Mouse (Mus musculus) heart, postnatal 10 days (tissue): Measurements from ENCODE around the gene Suclg2. TPM values are rescaled to one million over a fixed set of nuclear protein-coding genes. Genes with fewer than 3 reads are reported as not detected.

Experiments used
- DNase-seq, 2 experiments: peaks; one replicate each; pipeline ENCODE4 v3.0.0; 2021
- intact Hi-C: fragments of 180-260 bp; cut with DNase I; formaldehyde crosslinking; loops from one replicate; pipeline ENCODE4 v1.15.1; 2025
- total RNA-seq, 2 experiments: library from RNA; stranded (reverse); gene quantifications; 2 replicates each; pipeline ENCODE4 v1.2.3; 2021

Suclg2 gene
- total RNA-seq, 2 experiments from 2014 or later = 98.0 to 106 TPM

- DNase-seq = no peak
- intact Hi-C loops = loop anchor here (5.0 kb wide), 1 partner anchor 84 kb away; no protein-coding TSS in a partner anchor
Observed at GRCm38 (mm10) chr6:95701786-95702185, 16.8 kb downstream of the Suclg2 start.

DNA sequence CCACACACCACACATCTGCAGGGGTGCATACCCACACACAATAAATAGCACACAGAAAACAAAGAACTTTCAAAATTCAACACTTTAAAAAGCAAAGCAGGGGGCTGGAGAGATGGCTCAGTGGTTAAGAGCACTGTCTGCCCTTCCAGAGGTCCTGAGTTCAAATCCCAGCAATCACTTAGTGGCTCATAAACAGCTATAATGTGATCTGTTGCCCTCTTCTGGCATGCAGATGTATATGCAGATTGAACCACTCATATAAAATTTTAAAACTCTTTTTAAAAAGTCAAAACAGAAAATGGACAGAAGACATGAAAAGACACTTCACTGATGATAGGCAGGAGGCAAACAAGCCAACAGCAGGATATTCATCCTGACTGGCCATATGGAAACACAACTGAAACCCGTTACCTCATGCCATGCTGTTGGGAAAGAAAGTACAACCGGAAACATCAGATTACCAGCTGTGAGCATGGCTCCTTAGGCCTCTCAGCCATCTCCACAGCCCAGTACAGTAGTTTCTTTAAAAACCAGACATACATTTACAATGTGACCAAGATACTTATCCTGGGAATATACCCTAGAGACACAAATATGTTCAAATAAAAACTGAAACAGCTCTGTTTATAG, 17.5 kb downstream of the Suclg2 start:
- no peak for DNase-seq
- intact Hi-C loops = loop anchor here (5.0 kb wide), 1 partner anchor 84 kb away; no protein-coding TSS in a partner anchor

DNA sequence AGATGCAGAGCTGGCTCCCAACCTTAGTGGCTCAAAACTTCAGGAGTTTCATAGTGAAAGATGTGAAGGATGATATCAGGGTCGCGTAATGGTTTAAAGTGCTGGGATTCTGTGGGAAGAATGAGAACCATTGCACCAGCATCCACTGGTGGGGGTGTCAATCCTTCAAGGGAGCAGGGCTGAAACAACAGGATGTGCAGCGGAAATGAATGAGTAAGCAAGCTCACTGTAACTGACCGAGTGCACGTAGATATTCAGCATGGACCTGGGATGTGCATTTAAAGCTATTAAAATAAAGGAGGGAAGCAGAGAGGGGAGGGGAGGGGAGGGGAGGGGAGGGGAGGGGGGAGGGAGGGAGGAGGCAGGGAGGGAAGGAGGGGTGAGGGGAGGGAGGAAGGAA, 18.4 kb downstream of the Suclg2 start:
- intact Hi-C loops = loop anchor here (5.0 kb wide), 1 partner anchor 83 kb away; no protein-coding TSS in a partner anchor

GRCm38 (mm10) chr6:95699326-95699725, 19.3 kb downstream of the Suclg2 start:
- DNase-seq = no peak
- intact Hi-C loops = no loop called here

More for the DNA sequence above, 18.4 kb downstream of the Suclg2 start:
- DNase-seq = no peak

DNA sequence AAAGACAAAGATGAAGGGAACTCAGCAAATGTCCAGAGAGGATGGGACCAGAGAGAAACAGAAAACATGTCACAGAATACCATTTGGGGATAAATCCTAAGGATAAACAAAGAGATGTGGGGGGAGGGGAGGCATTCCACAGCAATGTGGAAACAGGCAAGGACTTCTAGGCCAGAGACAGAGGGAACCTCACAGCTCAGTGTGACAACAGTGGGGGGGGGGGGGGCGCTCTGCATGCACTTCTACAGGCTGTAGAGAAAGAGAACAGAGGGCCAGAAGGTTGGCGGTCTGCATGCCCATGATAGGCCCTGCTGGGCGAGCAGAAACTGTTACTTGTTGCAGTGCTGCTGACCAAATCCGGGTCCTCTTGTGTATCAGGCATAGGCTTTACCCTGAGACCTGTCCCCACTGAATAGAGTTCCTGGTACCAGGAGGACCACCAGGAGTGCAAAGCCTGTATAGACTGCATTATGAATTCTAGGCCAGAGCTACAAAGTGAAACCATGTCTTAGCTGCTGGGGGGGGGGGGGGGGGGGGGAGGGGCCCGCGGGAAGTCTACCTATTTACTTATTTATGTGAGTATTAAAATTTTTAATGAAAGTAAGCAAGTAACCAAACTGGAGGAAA, 20.0 kb downstream of the Suclg2 start:
- DNase-seq = no peak
- intact Hi-C loops = no loop called here

DNA sequence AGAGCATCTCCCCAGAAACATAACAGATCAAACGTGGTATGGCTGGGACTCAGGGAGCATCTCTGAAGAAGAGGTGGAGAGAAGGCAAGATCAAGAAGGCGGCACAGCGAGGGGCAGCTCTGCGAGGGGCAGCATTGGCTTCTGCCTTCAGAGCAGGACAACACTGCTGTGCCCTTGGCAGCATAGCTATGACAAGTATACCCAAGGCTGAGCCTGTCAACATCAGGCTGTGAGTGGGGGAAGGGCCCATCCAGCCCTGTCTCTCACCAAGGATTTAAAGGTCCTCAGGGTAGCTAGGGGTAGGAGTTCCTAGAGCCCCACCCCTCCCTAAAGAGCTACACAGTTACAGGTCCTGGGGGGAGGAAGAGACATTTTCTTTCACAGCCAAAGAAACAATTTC, 23.7 kb downstream of the Suclg2 start:
- intact Hi-C loops = no loop called here
- no peak for DNase-seq

- intact Hi-C loops = no loop called here
- no peak for DNase-seq
Observed at GRCm38 (mm10) chr6:95685242-95685641, 33.4 kb downstream of the Suclg2 start.

GRCm38 (mm10) chr6:95679718-95680117, 38.9 kb downstream of the Suclg2 start:
- DNase-seq = peak in 1 of 2 experiments; percentile 21
- intact Hi-C loops = no loop called here

DNA sequence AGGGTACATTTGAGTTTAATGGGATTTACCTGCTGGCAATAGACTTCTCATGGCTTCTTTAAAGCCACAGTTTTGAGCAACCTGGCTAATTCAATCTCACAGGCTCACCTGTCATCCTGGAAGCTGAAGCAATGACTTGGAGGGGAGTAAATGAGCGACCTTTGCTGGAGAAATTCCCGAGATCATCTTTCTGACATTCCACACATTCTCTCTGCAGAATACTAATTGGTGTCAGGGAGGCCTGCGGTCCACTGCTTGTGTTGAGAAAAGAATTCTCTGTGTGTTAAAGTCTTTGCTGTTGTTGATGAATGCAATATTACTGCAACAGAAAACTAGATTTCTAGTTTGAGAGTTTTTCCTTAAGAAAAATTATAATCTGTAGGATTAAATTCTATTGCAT, 39.3 kb downstream of the Suclg2 start:
- DNase-seq = no peak
- intact Hi-C loops = no loop called here

DNA sequence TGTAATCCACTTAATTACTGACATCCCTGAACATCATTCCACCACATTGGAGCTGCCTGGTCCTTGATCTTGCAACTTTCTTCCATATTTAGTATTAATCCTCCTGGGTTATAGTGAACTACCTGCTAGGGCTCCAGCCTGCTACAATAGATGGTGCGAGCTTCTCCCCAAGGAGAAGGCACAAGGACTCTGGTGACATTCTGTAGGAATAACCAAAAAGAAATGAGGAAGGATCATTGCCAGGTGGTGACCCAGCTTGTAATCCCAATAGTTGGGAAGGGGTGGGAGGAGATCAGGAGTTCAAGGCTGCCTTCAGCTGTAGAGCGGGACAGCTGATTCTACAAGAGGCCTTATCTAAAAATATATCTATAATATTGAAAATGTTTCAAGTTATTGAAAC, 41.6 kb downstream of the Suclg2 start:
- no peak for DNase-seq
- intact Hi-C loops = no loop called here

- DNase-seq = no peak
- intact Hi-C loops = no loop called here
Observed at GRCm38 (mm10) chr6:95676439-95676838, 42.2 kb downstream of the Suclg2 start.

DNA sequence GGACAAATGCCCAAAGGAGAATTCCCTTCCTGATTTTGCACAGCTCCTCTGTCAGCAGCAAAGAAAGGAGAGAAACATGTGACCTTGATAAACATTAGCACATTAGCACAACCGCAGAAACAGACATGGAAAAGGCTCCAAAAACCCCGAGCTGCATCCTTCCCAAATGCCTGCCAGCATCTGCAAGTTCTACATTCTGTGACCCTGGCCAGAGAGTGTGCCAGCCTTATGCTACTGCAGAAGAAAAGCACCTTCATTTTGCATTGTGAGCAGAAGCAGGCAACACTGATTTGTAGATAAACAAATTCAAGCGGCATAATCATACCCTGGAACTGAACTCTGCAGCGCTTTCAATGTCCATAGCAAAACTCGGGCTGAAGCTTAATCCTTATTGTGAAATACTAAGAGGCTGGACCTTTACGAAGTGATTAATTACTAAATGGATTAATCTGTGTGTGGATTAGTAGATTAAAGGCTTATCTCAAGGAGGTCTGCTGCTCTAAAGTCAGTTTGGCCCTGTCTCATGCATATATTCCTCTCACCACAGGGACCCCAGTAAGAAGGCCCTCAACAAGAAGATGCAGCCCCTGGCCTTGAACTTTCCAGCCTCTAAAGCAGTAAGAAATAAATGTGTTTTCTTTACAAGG, 43.4 kb downstream of the Suclg2 start:
- intact Hi-C loops = no loop called here

DNA sequence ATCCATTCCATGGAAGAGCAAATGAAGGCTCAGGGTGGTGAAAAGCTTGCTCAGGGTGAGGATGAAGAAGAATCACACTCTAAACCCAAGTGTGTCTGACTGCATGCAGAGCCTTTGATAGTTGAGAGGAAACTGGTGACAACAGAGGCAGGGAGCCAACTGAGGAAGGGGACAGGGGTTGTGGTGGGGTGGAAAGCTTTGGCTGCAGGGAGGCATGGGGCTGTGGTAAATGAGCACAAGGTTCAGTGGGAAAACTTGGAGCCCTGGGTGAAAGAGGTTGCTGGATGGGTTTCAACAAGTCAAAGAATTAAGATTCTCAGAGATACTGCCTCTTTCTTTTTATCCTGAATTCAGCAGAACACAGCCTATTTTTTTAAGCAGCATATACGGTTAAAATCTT, 43.9 kb downstream of the Suclg2 start:
- no peak for DNase-seq
- intact Hi-C loops = no loop called here

More for the DNA sequence above, 43.4 kb downstream of the Suclg2 start:
- no peak for DNase-seq

DNA sequence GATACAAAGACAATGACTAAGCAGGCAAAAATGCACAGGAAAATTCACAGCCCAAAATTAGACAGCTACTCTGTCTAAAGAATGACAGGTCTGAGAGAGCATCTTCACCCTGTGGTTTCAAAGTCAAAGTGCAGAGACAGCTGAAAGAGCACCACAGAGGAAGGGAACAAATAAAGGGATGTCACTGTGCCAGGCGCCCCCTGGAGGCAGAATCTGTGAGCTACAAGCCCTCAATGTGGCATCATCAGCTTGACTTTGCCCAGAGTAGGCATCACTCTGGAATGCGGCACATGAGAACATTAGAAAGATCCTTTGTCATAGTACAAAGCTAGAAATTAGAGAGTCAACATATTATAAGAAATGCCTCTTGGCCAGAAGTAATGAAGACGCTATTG, 49.3 kb downstream of the Suclg2 start:
- peak; percentile 29 to 47 for DNase-seq

DNA sequence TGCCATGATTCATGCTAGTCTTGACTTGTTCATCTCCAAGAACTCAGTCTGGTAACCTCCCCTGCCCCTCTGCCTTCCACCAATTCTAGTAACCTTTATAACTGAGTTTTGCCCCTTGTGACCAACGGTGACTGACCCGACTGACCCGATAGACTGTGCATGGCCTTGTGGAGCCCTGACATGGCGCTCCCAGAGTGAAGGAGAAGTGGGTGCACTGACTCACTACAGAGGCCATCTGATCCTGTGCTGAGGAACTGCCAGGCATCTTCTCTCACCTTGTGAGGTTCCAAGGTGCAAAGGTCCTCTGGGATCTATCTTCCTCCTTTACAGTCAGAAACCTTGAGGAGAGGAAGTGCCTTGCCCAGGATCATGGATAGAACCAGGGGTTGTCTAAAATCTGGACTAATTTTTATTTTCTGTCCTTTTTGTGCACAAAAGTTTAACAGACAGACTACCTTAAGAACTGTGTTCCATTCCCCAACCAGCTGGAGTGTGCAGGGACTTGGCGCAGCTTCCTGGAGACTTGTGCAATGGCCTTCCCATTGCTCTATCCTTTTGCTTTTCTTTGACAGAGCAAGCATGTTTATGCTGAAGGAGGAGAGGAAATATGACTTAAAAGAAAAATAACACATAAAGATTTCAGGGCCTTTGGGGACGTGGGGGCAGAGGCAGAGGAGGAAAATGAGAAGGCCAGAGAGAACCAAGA, 49.8 kb downstream of the Suclg2 start:
- intact Hi-C loops = no loop called here
- no peak for DNase-seq

More for the DNA sequence above, 49.3 kb downstream of the Suclg2 start:
- intact Hi-C loops = no loop called here

DNA sequence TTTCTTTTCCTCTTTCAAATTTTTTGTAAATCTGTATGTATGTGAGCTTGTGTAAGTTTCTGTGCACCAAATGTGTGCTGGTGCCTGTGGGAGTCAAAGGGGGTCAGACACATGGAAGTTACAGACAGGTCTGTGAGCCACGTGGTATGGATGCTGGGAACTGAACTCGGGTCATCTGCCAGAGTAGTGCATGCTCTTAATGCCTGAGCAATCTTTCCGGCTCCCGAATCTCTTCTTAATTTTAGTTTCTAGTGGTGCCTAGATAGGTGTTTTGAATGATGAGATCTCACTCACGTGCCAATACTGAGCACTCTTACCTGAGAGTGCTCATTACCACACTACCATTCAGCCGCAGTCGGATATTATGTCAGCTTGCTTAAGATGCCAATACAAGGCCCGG, 60.9 kb downstream of the Suclg2 start:
- intact Hi-C loops = no loop called here
- no peak for DNase-seq

GRCm38 (mm10) chr6:95653662-95654061, 64.9 kb downstream of the Suclg2 start:
- no peak for DNase-seq
- intact Hi-C loops = no loop called here

DNA sequence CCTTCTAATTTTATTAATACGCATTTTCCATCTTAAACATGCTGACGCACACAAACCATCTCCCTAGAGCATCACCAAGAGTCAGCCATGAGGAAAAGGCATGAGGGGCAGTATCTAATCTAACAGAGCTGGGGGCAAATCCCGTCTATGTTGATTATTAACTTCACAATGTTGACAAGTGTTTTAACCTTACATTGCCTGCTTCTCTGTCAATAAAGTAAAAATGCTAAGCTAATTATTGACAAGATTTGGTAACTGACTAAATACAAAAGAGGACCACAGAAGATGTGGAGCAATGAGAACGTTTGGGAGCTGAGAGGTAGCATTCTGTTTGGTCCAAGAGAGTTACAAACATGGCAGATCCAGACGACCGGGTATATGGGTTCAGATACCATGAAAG, 65.8 kb downstream of the Suclg2 start:
- DNase-seq = no peak
- intact Hi-C loops = no loop called here

- no peak for DNase-seq
- intact Hi-C loops = no loop called here
Observed at GRCm38 (mm10) chr6:95651391-95651876, 67.2 kb downstream of the Suclg2 start.

DNA sequence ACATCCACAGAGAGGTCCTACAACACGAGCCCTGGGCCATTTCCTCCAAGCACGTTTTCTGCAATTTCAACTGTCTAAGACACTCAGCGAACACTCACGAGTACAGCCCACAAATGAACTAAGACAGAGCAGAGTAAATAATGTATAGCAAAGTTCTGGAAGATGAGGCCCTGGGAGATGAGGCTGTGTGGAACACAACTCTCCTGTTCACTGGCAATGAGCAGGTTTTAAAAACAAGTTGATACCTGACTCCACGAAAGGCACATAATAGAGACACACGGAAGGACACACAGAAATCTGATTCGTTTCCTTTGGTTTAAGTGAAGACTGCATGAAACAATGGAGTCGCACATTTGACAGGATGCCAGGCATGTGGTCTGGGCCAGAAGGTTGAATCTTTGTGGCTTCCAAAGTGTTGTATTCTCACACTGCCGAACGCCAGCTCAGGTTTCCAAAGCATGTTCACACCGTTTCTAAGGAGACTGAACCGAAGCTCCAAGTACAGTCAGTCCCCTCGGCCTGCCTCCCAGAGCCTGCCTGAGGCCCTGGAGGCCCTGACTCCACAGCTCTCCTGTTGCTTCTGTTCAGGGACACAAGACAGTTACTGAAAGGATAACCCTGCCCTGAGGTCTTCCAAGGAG, 68.4 kb downstream of the Suclg2 start:
- intact Hi-C loops = no loop called here
- peak in 1 of 2 experiments; percentile 18 for DNase-seq
